Mouse (Mus musculus): ENCODE results near the gene Kcnq4. TPM values are rescaled to one million over a fixed set of nuclear protein-coding genes. Genes with fewer than 3 reads are reported as not detected.

The Kcnq4 gene
- polyA plus RNA-seq, 1 experiment from 2014 or later, result 1.6 TPM

- no peak overlapping the region for H3K4me3 ChIP-seq (ENCODE audit: low read depth, low read length)
- H3K36me3 ChIP-seq (ENCODE audit: control insufficient read depth, insufficient read depth), result no peaks in the 10 kb centered on the region
- no peak overlapping the region for H3K27ac ChIP-seq (ENCODE audit: low read depth, low read length)
- no peak for TF ChIP-seq CTCF (IDR thresholded peaks at IDR 0.05; ENCODE audit: low read depth)
- no peak overlapping the region for H3K9ac ChIP-seq (ENCODE audit: low read depth, low read length)
- ATAC-seq, result no peak
- no peak overlapping the region for H3K4me2 ChIP-seq (replicated peaks; ENCODE audit: low read depth)
- WGBS, result 88% methylated on average over 2 of the region's 2 CpGs
- no peaks in the 10 kb centered on the region for H3K9me3 ChIP-seq (ENCODE audit: control insufficient read depth)
- no peaks in the 10 kb centered on the region for H3K4me1 ChIP-seq (replicated peaks; ENCODE audit: control insufficient read depth, insufficient read depth, low read length)
- H3K27me3 ChIP-seq (replicated peaks; ENCODE audit: control insufficient read depth, insufficient read depth, low read length), result 0 out of 2 replicates have a peak, but pooled peaks cover under 1% of the 10 kb centered on the region
Measured at GRCm38 (mm10) chr4:120702511-120702910, 45.9 kb downstream of the Kcnq4 start.

GRCm38 (mm10) chr4:120702056-120702455 lies 46.4 kb downstream of the Kcnq4 start:
- no peak overlapping the region for H3K9ac ChIP-seq (ENCODE audit: low read depth, low read length)
- no peaks in the 10 kb centered on the region for H3K4me1 ChIP-seq (replicated peaks; ENCODE audit: control insufficient read depth, insufficient read depth, low read length)
- whole genome bisulfite sequencing, result 83% methylated on average over 8 of the region's 8 CpGs
- no peak overlapping the region for H3K4me2 ChIP-seq (replicated peaks; ENCODE audit: low read depth)
- no peaks in the 10 kb centered on the region for H3K36me3 ChIP-seq (ENCODE audit: control insufficient read depth, insufficient read depth)
- TF ChIP-seq CTCF (IDR thresholded peaks at IDR 0.05; ENCODE audit: low read depth), result no peak
- no peak overlapping the region for H3K4me3 ChIP-seq (ENCODE audit: low read depth, low read length)
- no peak for ATAC-seq
- no peak overlapping the region for H3K27ac ChIP-seq (ENCODE audit: low read depth, low read length)
- H3K9me3 ChIP-seq (ENCODE audit: control insufficient read depth), result no peaks in the 10 kb centered on the region
- 0 out of 2 replicates have a peak, but pooled peaks cover 3% of the 10 kb centered on the region for H3K27me3 ChIP-seq (replicated peaks; ENCODE audit: control insufficient read depth, insufficient read depth, low read length)

DNA sequence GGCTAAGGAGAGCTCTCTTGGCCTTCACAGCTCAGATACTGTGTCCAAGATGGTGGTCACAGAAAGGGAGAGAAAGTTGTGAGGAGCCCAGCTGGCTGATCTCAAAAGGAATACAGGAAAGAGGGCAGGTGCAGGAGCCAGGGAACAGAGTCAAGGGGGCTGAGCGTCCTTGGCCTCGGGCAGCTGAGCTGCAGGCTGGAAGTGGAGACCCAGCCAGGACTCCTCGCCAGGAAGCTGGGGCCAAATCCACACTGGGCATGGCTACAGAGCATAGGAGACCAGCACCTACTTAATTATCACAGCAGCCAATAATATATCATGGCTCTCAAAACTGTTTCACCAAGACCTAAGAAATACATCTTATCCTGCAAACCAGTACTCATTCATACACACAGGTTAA lies 47.2 kb downstream of the Kcnq4 start:
- no peaks in the 10 kb centered on the region for H3K9me3 ChIP-seq (ENCODE audit: control insufficient read depth)
- no peak overlapping the region for H3K4me2 ChIP-seq (replicated peaks; ENCODE audit: low read depth)
- WGBS, result 72% methylated on average over 3 of the region's 3 CpGs
- H3K27ac ChIP-seq (ENCODE audit: low read depth, low read length), result no peak overlapping the region
- H3K36me3 ChIP-seq (ENCODE audit: control insufficient read depth, insufficient read depth), result no peaks in the 10 kb centered on the region
- no peak overlapping the region for H3K9ac ChIP-seq (ENCODE audit: low read depth, low read length)
- TF ChIP-seq CTCF (IDR thresholded peaks at IDR 0.05; ENCODE audit: low read depth), result no peak
- ATAC-seq, result no peak
- no peak overlapping the region for H3K4me3 ChIP-seq (ENCODE audit: low read depth, low read length)
- no peaks in the 10 kb centered on the region for H3K4me1 ChIP-seq (replicated peaks; ENCODE audit: control insufficient read depth, insufficient read depth, low read length)
- H3K27me3 ChIP-seq (replicated peaks; ENCODE audit: control insufficient read depth, insufficient read depth, low read length), result 0 out of 2 replicates have a peak, but pooled peaks cover 3% of the 10 kb centered on the region

GRCm38 (mm10) chr4:120697799-120698484 lies 50.5 kb downstream of the Kcnq4 start:
- H3K9ac ChIP-seq (ENCODE audit: low read depth, low read length), result no peak overlapping the region
- ATAC-seq, result peak; percentile 52
- H3K4me1 ChIP-seq (replicated peaks; ENCODE audit: control insufficient read depth, insufficient read depth, low read length), result no peaks in the 10 kb centered on the region
- no peaks in the 10 kb centered on the region for H3K36me3 ChIP-seq (ENCODE audit: control insufficient read depth, insufficient read depth)
- TF ChIP-seq CTCF (IDR thresholded peaks at IDR 0.05; ENCODE audit: low read depth), result no peak
- 17% methylated on average over 35 of the region's 35 CpGs for WGBS
- no peak overlapping the region for H3K27ac ChIP-seq (ENCODE audit: low read depth, low read length)
- H3K9me3 ChIP-seq (ENCODE audit: control insufficient read depth), result no peaks in the 10 kb centered on the region
- H3K4me3 ChIP-seq (ENCODE audit: low read depth, low read length), result 0 out of 2 replicates have a peak overlapping the region, but pooled peaks have one; percentile 7
- H3K4me2 ChIP-seq (replicated peaks; ENCODE audit: low read depth), result peak overlapping the region; percentile 53
- H3K27me3 ChIP-seq (replicated peaks; ENCODE audit: control insufficient read depth, insufficient read depth, low read length), result 0 out of 2 replicates have a peak, but pooled peaks cover 3% of the 10 kb centered on the region

- Histone ChIP-seq H3K36me3 (ENCODE audit: control insufficient read depth, insufficient read depth) (no peaks in the 10 kb centered on the region), H3K9me3 (ENCODE audit: control insufficient read depth) (no peaks in the 10 kb centered on the region), H3K27me3 (replicated peaks; ENCODE audit: control insufficient read depth, insufficient read depth, low read length) (0 out of 2 replicates have a peak, but pooled peaks cover 3% of the 10 kb centered on the region), H3K4me3 (ENCODE audit: low read depth, low read length) (no peak overlapping the region), H3K9ac (ENCODE audit: low read depth, low read length) (no peak overlapping the region), H3K27ac (ENCODE audit: low read depth, low read length) (no peak overlapping the region), H3K4me1 (replicated peaks; ENCODE audit: control insufficient read depth, insufficient read depth, low read length) (no peaks in the 10 kb centered on the region), H3K4me2 (replicated peaks; ENCODE audit: low read depth) (no peak overlapping the region)
- TF ChIP-seq CTCF (IDR thresholded peaks at IDR 0.05; ENCODE audit: low read depth), result no peak
- 90% methylated on average over 8 of the region's 8 CpGs for WGBS
- no peak for ATAC-seq
Measured at GRCm38 (mm10) chr4:120697353-120697752, 51.1 kb downstream of the Kcnq4 start.

DNA sequence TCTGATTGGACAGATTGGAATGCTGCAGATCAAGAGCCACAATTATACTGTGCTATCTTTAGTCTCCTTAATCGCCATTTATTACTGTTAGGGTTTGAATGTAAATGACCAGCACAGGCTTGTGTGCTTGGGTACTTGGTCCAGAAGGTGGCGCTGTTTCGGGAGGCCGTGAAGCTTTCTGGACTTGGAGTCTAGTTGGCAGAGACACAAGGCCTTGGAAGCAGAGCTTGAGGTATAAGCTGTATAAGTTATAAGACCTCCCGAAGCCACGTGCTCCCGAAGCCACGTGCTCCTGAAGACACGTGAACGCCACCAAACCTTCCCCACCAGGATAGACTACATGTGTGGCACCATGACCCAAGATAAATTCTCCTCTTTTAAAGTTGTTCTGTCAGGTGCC lies 55.7 kb downstream of the Kcnq4 start:
- Histone ChIP-seq H3K27ac (ENCODE audit: low read depth, low read length) (no peak overlapping the region), H3K9ac (ENCODE audit: low read depth, low read length) (no peak overlapping the region), H3K4me3 (ENCODE audit: low read depth, low read length) (no peak overlapping the region), H3K4me2 (replicated peaks; ENCODE audit: low read depth) (no peak overlapping the region), H3K9me3 (ENCODE audit: control insufficient read depth) (no peaks in the 10 kb centered on the region), H3K36me3 (ENCODE audit: control insufficient read depth, insufficient read depth) (no peaks in the 10 kb centered on the region), H3K4me1 (replicated peaks; ENCODE audit: control insufficient read depth, insufficient read depth, low read length) (no peaks in the 10 kb centered on the region), H3K27me3 (replicated peaks; ENCODE audit: control insufficient read depth, insufficient read depth, low read length) (0 out of 2 replicates have a peak, but pooled peaks cover 3% of the 10 kb centered on the region)
- TF ChIP-seq CTCF (IDR thresholded peaks at IDR 0.05; ENCODE audit: low read depth), result peak; percentile 78
- ATAC-seq, result no peak
- WGBS, result 43% methylated on average over 10 of the region's 10 CpGs
